Mouse (Mus musculus): ENCODE results near the gene Actl6b.
"Not testable (repeated sequence)": the region's sequence is repeated elsewhere in the genome, so short reads cannot be mapped to it uniquely, and the experiment has no call there.

The Actl6b gene

DNA sequence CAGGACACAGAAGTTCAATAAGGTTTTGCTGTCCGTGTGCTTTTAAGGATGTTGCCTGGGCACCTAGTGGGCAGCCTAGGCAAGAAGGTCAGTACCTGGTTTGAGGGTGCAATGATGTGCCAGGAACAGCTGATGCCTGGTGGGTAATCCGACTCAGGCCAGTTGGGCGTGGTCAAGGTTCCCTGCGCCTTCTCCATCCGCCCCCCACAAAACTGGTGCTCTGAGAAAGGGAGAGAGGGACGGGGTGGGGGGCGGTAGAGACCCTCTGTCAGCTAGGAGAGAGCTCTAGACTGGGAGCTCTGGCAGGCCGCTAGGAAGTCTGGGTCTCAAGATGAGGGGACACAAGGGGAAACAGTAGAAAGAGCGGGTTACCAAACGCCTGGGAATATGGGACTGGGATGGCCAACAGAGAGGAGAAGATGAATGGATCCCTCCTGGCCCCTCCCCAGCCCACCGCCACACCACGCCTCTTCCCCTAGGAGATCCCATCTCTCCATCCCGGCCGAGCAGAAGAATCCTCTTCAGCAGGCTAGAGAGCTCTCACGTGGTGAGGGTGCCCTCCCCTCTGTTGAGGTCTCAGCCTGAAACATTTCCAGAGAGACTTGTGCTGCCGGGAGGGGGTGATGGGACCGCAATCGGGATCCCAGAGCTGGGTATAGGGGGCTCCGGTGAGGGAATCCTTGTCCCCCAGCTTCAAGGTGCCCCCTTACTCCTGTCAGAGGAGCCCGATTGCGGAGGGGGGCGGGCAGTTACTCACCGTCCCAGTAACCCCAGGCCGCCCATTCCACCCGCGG, 54.7 kb downstream of the Actl6b start:
- no peak for DNase-seq (ENCODE audit: low spot score)

DNA sequence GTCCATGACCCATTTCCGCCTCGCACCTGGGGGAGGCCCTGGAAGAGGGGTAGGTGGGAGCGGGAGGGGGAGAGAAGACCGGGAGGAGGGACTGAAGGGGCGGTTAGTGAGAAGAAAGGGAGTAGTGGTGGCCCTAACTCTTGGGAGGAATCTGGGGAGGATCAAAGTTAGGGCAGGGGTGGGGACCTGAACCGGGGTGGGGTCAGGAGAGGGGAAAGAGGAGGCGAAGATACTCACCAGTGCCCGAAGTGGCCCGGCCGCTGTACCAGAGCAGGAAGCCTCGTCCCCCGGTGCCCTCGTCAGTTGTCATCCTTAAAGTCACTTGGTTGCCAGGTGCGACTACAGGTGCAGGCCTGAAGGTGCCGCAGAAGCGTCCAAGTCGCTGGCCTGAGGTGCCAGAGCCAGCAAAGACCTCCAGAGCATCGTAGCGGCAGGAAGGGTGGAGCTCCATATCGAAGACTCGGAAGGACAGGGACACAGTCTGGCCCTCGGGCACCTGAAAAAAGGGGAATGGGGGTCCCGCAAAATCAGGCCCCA, 55.4 kb downstream of the Actl6b start:
- DNase-seq (ENCODE audit: low spot score): no peak

DNA sequence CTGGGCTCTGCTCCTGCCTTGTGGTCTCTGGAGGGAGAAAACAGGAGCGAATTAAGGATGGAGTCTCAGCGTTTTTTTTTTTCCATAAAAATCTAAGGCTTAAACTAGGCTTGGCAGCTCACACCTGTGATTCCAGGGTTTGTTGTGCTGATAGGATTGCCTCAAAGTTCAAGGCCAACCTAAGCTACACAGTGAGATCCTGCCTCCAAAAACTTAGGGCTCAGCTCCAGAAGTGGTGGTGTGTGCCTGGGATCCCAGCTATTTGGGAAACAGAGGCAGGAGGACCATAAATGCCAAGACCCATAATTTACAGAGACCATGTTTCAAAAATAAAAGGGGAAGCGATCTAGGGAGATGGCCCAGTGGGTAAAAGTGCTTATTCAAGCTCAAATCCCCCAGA, 56.0 kb downstream of the Actl6b start:
- no peak for DNase-seq (ENCODE audit: low spot score)

DNA sequence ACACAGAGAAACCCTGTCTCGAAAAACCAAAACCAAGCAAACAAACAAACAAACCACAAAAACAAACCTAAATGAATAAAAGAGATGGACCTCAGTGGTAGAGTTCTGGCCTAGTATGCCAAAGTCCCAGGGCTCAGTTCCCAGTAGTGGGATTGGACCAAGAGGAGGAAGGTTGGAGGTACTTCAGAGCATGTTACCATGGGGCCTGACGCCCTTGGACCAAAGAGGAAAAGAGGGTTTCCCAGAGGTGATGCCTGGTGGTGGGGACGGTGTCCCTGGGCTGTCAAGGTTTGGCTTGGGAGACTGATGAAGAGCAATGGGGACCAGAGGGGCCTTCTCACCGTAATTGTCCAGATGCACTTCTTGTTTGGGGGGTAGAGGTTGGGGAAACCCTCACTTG, 56.7 kb downstream of the Actl6b start:
- no peak for DNase-seq (ENCODE audit: low spot score)

DNA sequence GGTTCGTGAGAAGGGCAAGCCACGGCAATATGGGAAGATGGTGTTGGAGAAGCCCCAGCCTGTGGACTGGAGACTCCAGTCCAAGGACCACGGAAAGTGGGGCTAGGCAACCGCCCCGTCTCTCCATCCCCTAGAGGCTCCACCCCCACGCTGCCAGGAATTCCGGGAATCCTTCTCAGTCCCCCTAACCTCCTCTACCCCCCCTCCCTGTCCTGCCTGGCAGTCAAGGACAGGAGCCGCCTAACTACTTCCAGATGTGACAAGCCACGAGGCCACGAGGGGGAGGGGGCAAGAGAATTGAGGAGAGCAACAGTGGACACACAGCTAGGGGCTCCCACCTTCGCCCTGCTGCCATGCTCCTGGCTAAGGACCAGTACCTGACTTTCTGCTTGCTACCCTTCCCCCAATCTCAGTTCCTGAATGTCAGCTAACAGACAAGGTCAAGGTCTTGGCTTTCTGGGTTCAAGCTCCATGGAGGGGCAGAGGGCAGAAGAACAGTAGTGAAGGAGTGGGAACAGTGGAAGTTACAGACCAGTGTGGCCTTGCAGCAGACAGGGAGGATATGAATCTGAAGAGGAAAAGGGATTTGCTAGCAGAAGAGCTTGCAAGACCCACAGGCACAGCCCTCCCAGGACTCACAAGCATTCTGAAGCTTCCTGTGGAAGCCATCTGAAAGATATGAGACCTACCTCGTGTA, 57.4 kb downstream of the Actl6b start:
- DNase-seq (ENCODE audit: low spot score): no peak

DNA sequence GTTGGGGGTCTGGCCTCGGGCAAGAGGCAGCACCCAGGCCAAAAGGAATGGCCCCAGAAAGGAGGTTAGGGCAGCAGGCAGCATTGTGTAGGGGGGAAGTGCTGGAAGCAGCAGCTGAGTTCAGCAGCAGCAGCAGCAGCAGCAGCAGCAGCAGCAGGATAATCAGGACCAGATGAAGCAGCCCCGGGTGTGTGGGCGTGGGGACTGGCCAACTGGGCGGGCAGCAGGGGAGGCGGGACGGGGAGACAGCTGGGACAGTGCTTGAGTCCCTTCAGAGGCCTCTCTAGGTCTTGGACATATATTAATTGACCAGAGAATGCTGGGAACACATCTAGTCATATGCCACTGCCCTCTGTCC, 57.9 kb downstream of the Actl6b start:
- no peak for DNase-seq (ENCODE audit: low spot score)

DNA sequence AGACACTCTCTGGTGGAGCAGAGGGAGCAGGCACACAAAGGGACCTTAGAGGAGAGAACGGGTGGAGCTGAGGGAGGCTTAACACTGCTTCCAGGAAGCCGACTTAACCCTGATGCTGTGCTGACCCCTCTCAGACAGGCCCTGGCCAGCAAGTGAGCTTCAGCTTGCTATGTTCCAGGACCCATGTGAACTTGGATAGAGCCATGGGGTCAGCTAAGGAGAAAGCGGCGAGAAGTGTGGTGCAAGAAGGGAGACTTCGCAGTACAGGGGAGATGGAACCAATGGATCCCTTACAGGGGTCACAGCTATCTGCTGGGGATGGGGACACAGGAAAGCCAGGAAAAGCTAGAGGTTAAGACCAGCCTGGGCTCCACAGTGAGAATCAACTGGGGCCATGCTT, 59.8 kb downstream of the Actl6b start:
- no peak for DNase-seq (ENCODE audit: low spot score)

DNA sequence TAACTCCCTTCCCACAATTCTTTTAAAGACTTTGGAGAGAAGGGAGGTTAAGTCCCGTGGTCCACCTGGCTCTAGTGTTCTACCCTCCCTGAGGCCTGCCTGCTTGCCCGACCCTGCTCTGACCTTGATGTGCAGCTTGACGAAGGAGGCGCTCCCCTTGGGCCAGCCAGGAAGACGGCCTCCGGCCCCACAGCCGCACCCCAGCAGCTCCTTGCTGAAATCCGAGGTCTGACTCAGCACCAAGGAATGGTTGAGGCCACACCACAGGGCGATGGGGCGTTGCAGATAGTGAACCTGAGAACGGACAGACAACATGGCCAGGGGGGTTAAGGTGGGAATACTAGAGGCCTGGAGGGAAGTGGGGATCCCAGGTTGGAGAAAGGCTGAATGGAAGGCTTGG, 60.2 kb downstream of the Actl6b start, which contains the start of gene Pcolce:
TSS of gene Pcolce (minus strand) at position 235 of the 400 bp plus-strand sequence.
- DNase-seq (ENCODE audit: low spot score): no peak

DNA sequence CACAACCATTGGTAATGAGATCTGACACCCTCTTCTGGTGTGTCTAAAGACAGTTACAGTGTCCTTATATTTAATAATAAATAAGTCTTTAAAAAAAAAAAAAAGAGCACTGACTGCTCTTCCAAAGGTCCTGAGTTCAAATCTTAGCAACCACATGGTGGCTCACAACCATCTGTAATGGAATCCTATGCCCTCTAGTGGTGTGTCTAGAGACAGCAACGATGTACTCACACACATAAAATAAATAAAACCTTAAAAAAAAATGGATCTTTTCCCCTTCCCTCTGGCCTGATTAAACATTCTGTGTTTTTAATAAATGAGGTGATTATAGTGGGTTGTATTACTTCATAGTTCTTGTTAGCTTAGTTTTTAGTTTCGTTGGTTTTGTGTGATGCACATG, 61.6 kb downstream of the Actl6b start:
- DNase-seq (ENCODE audit: low spot score): not testable (repeated sequence)

DNA sequence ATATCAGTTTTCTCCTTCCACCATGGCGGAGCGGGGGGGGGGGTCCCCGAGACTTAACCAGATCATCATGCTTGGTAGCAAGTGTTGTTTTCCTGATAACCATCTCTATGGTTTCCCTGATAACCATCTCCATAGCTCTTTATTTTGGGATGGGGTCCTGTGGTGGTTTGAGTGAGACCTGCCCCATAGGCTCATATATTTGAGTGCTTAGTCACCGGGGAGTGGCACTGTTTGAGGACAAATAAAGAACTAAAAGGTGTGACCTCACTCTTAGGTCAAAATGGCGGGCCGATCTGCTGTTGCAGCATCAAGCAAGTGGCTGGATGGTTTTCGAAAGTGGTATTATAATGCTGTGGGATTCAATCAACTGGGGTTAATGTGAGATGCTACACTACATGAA, 62.0 kb downstream of the Actl6b start:
- DNase-seq (ENCODE audit: low spot score): no peak
